Mouse (Mus musculus) liver, embryonic 13.5 days (tissue): ENCODE data around the gene Pnp2. TPM values are rescaled to one million over a fixed set of nuclear protein-coding genes. Genes with fewer than 3 reads are reported as not detected.
"Not testable (repeated sequence)": the region's sequence is repeated elsewhere in the genome, so short reads cannot be mapped to it uniquely, and the experiment has no call there.

Experiments used
- ATAC-seq: fragments of 200-750 bp; cut with Nextera tagmentation; 2 replicates; pipeline ENCODE4 v1.8.0; 2017; ENCODE audit warnings: low read depth, mild to moderate bottlenecking, moderate number of reproducible peaks, moderate library complexity
- DNase-seq: peaks from one replicate; pipeline ENCODE4 v3.0.0; 2022
- H3K27ac ChIP-seq: fragments of 300-500 bp; sonication (generic); 2 replicates; pipeline ENCODE4 v1.5.1; 2015; ENCODE audit warnings: moderate library complexity, mild to moderate bottlenecking, inconsistent platforms
- H3K27me3 ChIP-seq: fragments of 300-500 bp; sonication (generic); 2 replicates; pipeline ENCODE4 v1.6.1; 2015; ENCODE audit warnings: mild to moderate bottlenecking, inconsistent platforms
- H3K36me3 ChIP-seq: fragments of 300-500 bp; sonication (generic); 2 replicates; pipeline ENCODE4 v1.6.1; 2015; ENCODE audit warnings: mild to moderate bottlenecking, inconsistent platforms
- H3K4me1 ChIP-seq: fragments of 300-500 bp; sonication (generic); replicated peaks from 2 replicates; pipeline ENCODE4 v1.6.1; 2015; ENCODE audit warnings: inconsistent platforms
- H3K4me2 ChIP-seq: fragments of 300-500 bp; sonication (generic); 2 replicates; pipeline ENCODE4 v1.6.1; 2015; ENCODE audit warnings: inconsistent platforms, mild to moderate bottlenecking, moderate library complexity
- H3K4me3 ChIP-seq: fragments of 300-500 bp; sonication (generic); replicated peaks from 2 replicates; pipeline ENCODE4 v1.5.1; 2015; ENCODE audit warnings: mild to moderate bottlenecking, inconsistent platforms
- H3K9ac ChIP-seq: fragments of 300-500 bp; sonication (generic); 2 replicates; pipeline ENCODE4 v1.6.1; 2015; ENCODE audit warnings: mild to moderate bottlenecking, inconsistent platforms
- H3K9me3 ChIP-seq: fragments of 300-500 bp; sonication (generic); replicated peaks from 2 replicates; pipeline ENCODE4 v1.6.1; 2016; ENCODE audit warnings: inconsistent platforms
- WGBS: fragments of 180-500 bp; shearing (Covaris S2); methylation state at CpG from one replicate; pipeline ENCODE4 v1.1.7; 2015; ENCODE audit not compliant: insufficient replicate concordance; 5-methylcytosine and 5-hydroxymethylcytosine counted together
- polyA plus RNA-seq: library from polyadenylated mRNA; unstranded; fragments of >200 nt; fragmentation: Nextera tagmentation; extraction: Ambion mirVana; gene quantifications from 2 replicates; pipeline ENCODE4 v1.2.1, GENCODE M21; 2015

Gene Pnp2
- polyA plus RNA-seq, 1 experiment from 2014 or later: 8.5 TPM

- H3K27ac ChIP-seq: peak overlapping the region; percentile 83
- not testable (repeated sequence) for H3K4me3 ChIP-seq
Measured at GRCm38 (mm10) chr14:50958289-50958995, 2.6 kb downstream of the Pnp2 start.

GRCm38 (mm10) chr14:50968216-50968980, 12.6 kb downstream of the Pnp2 start:
- no peak for ATAC-seq
- Histone ChIP-seq H3K4me3 (no peak overlapping the region), H3K4me1 (peaks cover 10% of the 10 kb centered on the region), H3K9ac (no peak overlapping the region), H3K4me2 (no peak overlapping the region), H3K36me3 (peaks cover 7% of the 10 kb centered on the region; the same call in 1 of the 2 replicates), H3K9me3 (no peaks in the 10 kb centered on the region), H3K27ac (no peak overlapping the region), H3K27me3 (no peaks in the 10 kb centered on the region)
- WGBS: 58% methylated on average over 5 of the region's 5 CpGs
- DNase-seq: no peak

More at GRCm38 (mm10) chr14:50958289-50958995, 2.6 kb downstream of the Pnp2 start:
- H3K36me3 ChIP-seq, DNase-seq, H3K27me3 ChIP-seq, H3K9me3 ChIP-seq: not testable (repeated sequence)
- peak; percentile 77 for ATAC-seq
- 34% methylated on average over 5 of the region's 5 CpGs for WGBS
- Histone ChIP-seq H3K9ac (peak overlapping the region; percentile 33), H3K4me2 (peak overlapping the region; percentile 42), H3K4me1 (peaks cover 35% of the 10 kb centered on the region)

GRCm38 (mm10) chr14:50969041-50969440, 13.2 kb downstream of the Pnp2 start:
- Histone ChIP-seq H3K9ac (no peak overlapping the region), H3K9me3 (no peaks in the 10 kb centered on the region)

GRCm38 (mm10) chr14:50969558-50970544, 14.1 kb downstream of the Pnp2 start:
- no peak for DNase-seq
- H3K4me2 ChIP-seq: peak overlapping the region; percentile 17; the same call in 1 of the 2 replicates
- H3K9ac ChIP-seq: no peak overlapping the region
- no peak overlapping the region for H3K27ac ChIP-seq
- H3K36me3 ChIP-seq: no peaks in the 10 kb centered on the region
- no peak for ATAC-seq
- no peaks in the 10 kb centered on the region for H3K27me3 ChIP-seq
- H3K9me3 ChIP-seq: no peaks in the 10 kb centered on the region
- no peak overlapping the region for H3K4me3 ChIP-seq
- H3K4me1 ChIP-seq: peaks cover 13% of the 10 kb centered on the region
- 27% methylated on average over 12 of the region's 12 CpGs for WGBS

More at GRCm38 (mm10) chr14:50969041-50969440, 13.2 kb downstream of the Pnp2 start:
- 41% methylated on average over 1 of the region's 1 CpGs for WGBS
- no peak overlapping the region for H3K4me2 ChIP-seq
- H3K27me3 ChIP-seq: no peaks in the 10 kb centered on the region
- H3K27ac ChIP-seq: no peak overlapping the region
- no peak overlapping the region for H3K4me3 ChIP-seq
- H3K4me1 ChIP-seq: peaks cover 10% of the 10 kb centered on the region
- ATAC-seq (no peak), DNase-seq (no peak)
- peaks cover 7% of the 10 kb centered on the region; the same call in 1 of the 2 replicates for H3K36me3 ChIP-seq

GRCm38 (mm10) chr14:50970822-50971221, 15.0 kb downstream of the Pnp2 start:
- Histone ChIP-seq H3K27ac (no peak overlapping the region), H3K27me3 (no peaks in the 10 kb centered on the region), H3K4me2 (no peak overlapping the region), H3K4me3 (no peak overlapping the region), H3K4me1 (peaks cover 13% of the 10 kb centered on the region), H3K9ac (no peak overlapping the region), H3K9me3 (no peaks in the 10 kb centered on the region), H3K36me3 (no peaks in the 10 kb centered on the region)
- 13% methylated on average over 1 of the region's 1 CpGs for WGBS
- no peak for DNase-seq
- ATAC-seq: no peak

- H3K4me3 ChIP-seq, ATAC-seq, H3K9me3 ChIP-seq, H3K9ac ChIP-seq, DNase-seq, H3K4me2 ChIP-seq, H3K27me3 ChIP-seq, H3K27ac ChIP-seq, H3K36me3 ChIP-seq: not testable (repeated sequence)
- H3K4me1 ChIP-seq: peaks cover 13% of the 10 kb centered on the region
- WGBS: 72% methylated on average over 5 of the region's 5 CpGs
Measured at GRCm38 (mm10) chr14:50973054-50973453, 17.3 kb downstream of the Pnp2 start.

GRCm38 (mm10) chr14:50973700-50974099, 17.9 kb downstream of the Pnp2 start:
- no peak for DNase-seq
- Histone ChIP-seq H3K4me2 (no peak overlapping the region), H3K9me3 (no peaks in the 10 kb centered on the region), H3K36me3 (no peaks in the 10 kb centered on the region), H3K4me3 (no peak overlapping the region), H3K27ac (no peak overlapping the region), H3K4me1 (peaks cover 13% of the 10 kb centered on the region), H3K27me3 (no peaks in the 10 kb centered on the region), H3K9ac (no peak overlapping the region)
- ATAC-seq: no peak
- WGBS: 55% methylated on average over 4 of the region's 4 CpGs

- Histone ChIP-seq H3K27ac (no peak overlapping the region), H3K27me3 (no peaks in the 10 kb centered on the region), H3K4me1 (peaks cover 6% of the 10 kb centered on the region), H3K9me3 (no peaks in the 10 kb centered on the region), H3K9ac (no peak overlapping the region), H3K4me2 (no peak overlapping the region), H3K36me3 (no peaks in the 10 kb centered on the region), H3K4me3 (no peak overlapping the region)
- WGBS: 49% methylated on average over 5 of the region's 5 CpGs
- no peak for ATAC-seq
- DNase-seq: no peak
Measured at GRCm38 (mm10) chr14:50975001-50975400, 19.2 kb downstream of the Pnp2 start.

GRCm38 (mm10) chr14:50976674-50977073, 20.9 kb downstream of the Pnp2 start:
- no peak overlapping the region for H3K4me2 ChIP-seq
- H3K27me3 ChIP-seq: no peaks in the 10 kb centered on the region
- DNase-seq: no peak
- H3K9me3 ChIP-seq: no peaks in the 10 kb centered on the region
- H3K36me3 ChIP-seq: no peaks in the 10 kb centered on the region
- H3K9ac ChIP-seq: no peak overlapping the region
- WGBS: 28% methylated on average over 9 of the region's 9 CpGs
- no peak overlapping the region for H3K4me3 ChIP-seq
- peaks cover 7% of the 10 kb centered on the region; the same call in 1 of the 2 replicates for H3K4me1 ChIP-seq
- ATAC-seq: no peak
- no peak overlapping the region for H3K27ac ChIP-seq

GRCm38 (mm10) chr14:50978451-50978850, 22.7 kb downstream of the Pnp2 start:
- not testable (repeated sequence) for H3K27ac ChIP-seq, H3K9me3 ChIP-seq, ATAC-seq, H3K27me3 ChIP-seq, H3K36me3 ChIP-seq, DNase-seq, H3K4me1 ChIP-seq, H3K9ac ChIP-seq, H3K4me3 ChIP-seq, H3K4me2 ChIP-seq
- WGBS: 42% methylated on average over 6 of the region's 6 CpGs

GRCm38 (mm10) chr14:50979631-50980030, 23.8 kb downstream of the Pnp2 start:
- H3K4me1 ChIP-seq: peaks cover 4% of the 10 kb centered on the region; the same call in 1 of the 2 replicates
- no peak overlapping the region for H3K9ac ChIP-seq
- no peak overlapping the region for H3K4me2 ChIP-seq
- no peaks in the 10 kb centered on the region for H3K36me3 ChIP-seq
- no peak overlapping the region for H3K4me3 ChIP-seq
- no peaks in the 10 kb centered on the region for H3K9me3 ChIP-seq
- no peak for DNase-seq
- H3K27me3 ChIP-seq: no peaks in the 10 kb centered on the region
- no peak for ATAC-seq
- H3K27ac ChIP-seq: no peak overlapping the region
